Mouse (Mus musculus): Measurements from ENCODE around the gene Tor2a.

Tor2a gene

DNA sequence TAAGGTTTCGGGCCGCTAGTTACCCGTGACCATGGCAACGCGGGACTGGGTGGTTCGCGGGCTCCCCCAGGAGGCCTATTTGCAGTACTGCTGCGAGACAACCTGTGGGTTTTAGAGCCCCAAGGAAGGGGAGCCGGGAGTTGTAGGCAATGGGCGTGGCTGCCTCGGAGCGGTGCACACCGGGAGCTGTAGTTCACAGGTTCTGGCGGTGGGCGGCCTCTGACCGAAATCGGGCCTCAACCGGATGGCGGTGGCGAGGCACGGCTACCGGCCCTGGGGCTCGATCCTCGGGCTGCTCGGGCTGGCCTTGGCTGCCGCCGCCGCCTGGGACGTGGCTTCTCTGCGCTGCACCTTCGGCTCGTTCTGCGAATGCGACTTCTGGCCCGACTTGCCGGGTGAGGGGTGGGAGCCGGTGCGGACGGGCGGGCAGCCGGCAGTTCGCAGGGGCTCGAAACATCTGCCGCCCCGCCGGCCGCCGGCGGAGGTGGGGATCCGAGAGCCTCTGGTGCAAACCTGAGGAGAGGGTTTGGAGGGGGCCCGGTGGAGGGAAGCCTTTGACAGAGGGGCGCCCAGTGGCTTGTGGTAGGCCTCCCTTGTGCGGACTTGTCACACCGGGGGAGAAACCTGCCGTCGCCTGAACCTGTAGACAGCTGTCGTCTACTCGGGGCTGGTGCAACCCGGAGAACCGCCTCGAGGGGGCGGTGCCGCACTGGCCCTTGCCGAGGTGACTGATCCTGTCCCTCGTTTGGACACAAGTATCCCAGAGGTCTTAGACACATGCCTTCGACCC, at the start of gene Tor2a:
Gene Tor2a, plus strand, starts transcription at position 179 of the 790 bp plus-strand sequence.
- DNase-seq (ENCODE audit: low spot score), result peak; percentile 98

DNA sequence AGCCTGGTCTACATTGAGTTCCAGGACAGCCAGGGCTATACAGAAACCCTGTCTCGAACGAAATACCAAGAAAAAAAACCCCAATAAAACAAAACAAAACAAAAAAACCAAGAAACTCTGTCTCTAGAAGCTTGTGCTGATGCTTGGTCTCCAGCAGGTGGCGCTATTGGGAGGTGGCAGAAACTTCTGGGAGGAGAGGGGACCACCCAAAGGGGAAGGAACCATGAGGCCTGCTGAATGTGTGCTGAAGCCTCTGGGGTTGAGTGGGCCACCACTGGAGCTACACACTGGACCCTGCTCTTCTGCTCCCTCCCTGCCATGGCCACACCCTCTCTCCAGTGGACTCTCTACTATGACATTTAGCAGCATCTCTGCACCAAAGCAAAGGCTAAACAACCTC, 48.4 kb upstream of the Tor2a start:
- peak; percentile 55 for DNase-seq (ENCODE audit: low spot score)

GRCm38 (mm10) chr2:32709521-32710137, 47.4 kb upstream of the Tor2a start:
- no peak for DNase-seq (ENCODE audit: low spot score)

- DNase-seq (ENCODE audit: low spot score), result no peak
Measured at GRCm38 (mm10) chr2:32710425-32710824, 46.6 kb upstream of the Tor2a start.

DNA sequence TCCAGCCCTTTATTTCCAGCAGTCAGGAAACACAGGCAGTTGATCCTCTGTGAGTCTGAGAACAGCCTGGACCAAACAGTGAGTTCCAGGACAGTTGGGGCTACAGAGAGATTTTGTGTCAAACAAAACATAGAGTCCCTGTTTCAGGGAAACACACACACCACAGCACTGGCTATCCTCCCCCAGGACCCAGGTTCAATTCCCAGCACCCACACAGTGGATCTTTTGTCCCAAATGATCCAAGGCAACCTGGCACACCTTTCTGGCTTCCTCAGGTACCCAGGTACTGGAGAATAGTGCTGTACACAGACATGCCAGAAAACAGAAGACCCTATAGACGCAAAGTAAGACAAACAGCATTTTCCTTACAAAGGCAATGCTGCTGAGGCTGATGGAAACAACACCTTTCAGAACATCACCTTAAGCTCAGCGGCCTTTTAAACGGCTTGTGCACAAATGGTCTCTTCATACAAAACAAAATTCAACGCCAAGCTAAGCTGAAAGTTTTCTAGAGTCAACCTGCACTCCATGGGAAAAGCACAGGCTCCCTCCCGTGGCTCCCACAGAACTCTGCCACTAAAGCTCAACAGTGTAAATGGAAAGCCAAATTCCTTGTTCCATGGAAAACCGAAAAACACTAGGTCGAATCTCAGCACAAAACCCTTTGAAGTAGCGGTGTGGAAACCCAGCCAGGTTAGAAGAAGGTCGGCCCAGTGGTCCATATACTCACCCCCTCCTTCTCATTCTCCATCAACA, 45.6 kb upstream of the Tor2a start:
- DNase-seq (ENCODE audit: low spot score), result no peak

DNA sequence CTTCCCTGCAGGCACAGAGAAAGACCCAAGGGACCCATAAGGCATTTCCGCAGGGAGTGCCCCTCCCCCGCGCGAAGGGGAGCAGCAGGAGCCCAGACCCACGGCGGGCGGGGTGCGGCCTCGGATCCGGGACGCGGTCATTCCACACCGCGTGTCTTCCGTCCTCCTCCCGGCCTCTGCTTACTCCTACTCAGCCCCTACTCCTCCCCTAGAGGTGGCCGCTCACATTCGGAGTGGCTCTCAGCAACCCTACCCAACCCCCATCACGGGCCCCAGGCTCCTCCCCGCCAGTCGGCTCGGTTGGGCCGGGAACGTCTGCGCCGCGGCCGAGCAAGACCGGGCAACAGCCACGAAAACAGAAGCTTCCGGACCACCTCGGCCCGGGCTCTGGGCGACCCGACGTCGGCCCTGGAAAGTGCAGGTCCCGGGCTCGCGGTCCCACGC, 44.9 kb upstream of the Tor2a start:
- DNase-seq (ENCODE audit: low spot score), result peak; percentile 75

- DNase-seq (ENCODE audit: low spot score), result peak; percentile 94
Measured at GRCm38 (mm10) chr2:32712586-32712933, 44.5 kb upstream of the Tor2a start.

- DNase-seq (ENCODE audit: low spot score), result peak; percentile 91
Measured at GRCm38 (mm10) chr2:32712934-32713817, 43.9 kb upstream of the Tor2a start, which contains the start of gene Cdk9. Cdk9 (minus strand) TSS chr2:32713076.

- DNase-seq (ENCODE audit: low spot score), result no peak
Measured at GRCm38 (mm10) chr2:32714117-32714986, 42.7 kb upstream of the Tor2a start.

DNA sequence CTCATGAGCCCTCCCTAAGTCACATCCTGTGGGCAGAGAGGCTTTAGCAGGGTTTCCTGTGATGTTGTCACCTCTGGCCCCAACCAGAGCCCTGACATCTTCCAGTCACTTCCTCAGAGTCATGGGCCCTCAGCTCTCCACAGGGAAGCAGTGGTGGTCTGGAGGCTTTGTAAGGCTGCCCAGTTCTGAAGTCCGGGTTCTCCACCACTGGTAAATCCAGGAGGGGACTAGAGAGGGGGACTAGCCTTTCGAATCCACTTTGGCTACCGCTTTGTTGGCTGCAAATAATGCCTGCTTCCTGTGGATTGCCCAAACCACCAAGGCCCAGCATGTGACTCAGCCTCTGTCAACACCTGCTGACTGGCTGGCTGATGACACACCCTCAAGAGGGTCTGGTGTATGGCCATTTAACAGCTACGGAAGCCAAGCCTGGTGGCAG, 42.0 kb upstream of the Tor2a start:
- no peak for DNase-seq (ENCODE audit: low spot score)

DNA sequence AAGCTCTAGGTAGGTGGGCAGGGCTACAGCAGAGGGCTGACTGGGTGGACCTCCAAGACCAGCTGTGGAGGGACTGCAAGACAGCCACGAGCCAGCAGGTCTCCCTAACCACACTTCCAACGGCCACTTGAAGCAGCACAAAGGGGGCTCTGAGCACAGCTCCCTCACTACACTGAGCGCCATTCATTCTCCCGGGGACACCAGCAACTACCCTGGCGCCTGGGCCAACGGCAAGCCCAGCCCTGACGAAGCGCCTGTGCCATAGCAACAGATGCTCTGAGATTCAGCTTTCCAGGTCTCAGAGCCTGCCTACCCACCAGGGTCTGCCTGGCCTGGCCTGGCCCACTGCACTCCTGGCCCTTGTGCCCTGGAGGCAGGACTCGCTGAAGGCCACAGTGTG, 38.3 kb upstream of the Tor2a start:
- no peak for DNase-seq (ENCODE audit: low spot score)

DNA sequence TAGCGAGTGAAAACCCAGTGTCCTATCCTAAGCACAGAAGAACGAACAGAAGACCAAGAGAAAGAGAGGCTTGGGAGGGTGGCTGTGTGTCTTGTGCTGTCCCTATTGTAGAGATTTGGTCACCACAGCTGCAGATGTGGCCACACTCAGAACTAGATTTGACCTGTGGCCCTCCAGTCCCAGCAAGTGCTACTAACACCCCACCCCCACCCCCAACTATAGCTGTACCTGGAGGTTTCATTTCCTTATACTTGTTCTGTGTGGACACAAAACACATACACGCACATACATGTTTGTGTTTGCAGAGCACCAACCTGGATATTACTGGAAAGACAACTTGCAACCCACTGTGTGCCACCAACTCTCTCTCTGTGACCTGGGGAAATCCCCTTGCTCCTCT, 37.0 kb upstream of the Tor2a start:
- no peak for DNase-seq (ENCODE audit: low spot score)

- no peak for DNase-seq (ENCODE audit: low spot score)
Measured at GRCm38 (mm10) chr2:32720681-32721229, 36.3 kb upstream of the Tor2a start, which contains the start of gene Sh2d3c. Sh2d3c (plus strand) TSS chr2:32721055.

DNA sequence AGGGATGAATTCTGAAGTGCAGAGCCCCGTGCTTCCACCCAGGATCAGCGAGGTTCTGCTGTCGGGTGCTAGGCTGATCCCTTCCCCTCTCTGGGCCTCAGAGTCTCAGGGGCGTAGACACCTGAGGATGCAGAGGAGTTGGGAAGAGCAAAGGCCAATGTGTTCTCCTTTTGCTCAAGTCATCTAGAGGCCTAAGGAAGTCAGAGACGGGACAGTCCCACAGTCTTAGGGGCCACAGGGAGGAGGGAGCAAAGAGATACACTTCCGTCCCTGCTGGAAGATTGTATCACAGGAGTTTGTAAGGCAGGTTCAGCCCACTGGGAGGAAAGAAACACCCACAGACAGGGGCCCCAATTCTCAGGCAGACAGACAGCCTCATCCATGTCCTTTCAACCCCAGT, 35.0 kb upstream of the Tor2a start:
- no peak for DNase-seq (ENCODE audit: low spot score)

GRCm38 (mm10) chr2:32722581-32722980, 34.5 kb upstream of the Tor2a start:
- no peak for DNase-seq (ENCODE audit: low spot score)

DNA sequence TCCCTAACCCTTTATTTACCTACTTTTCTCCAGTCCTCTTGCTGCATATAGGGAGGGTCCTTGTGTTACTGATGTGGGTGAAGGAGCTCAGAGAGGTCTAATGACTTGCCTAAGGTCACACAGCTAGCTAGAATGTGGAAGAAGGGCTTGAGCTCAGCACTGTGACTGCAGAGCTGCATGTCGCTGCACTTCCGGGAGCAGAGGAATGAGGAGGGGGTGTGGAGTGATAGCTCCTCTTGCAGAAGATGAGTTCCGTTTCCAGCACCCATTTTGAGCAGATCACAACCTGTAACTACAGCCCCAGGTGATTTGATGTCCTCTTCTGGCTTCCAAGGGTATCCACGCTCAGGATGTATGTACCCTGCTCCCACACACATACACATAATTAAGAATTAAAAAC, 32.9 kb upstream of the Tor2a start:
- DNase-seq (ENCODE audit: low spot score), result no peak

DNA sequence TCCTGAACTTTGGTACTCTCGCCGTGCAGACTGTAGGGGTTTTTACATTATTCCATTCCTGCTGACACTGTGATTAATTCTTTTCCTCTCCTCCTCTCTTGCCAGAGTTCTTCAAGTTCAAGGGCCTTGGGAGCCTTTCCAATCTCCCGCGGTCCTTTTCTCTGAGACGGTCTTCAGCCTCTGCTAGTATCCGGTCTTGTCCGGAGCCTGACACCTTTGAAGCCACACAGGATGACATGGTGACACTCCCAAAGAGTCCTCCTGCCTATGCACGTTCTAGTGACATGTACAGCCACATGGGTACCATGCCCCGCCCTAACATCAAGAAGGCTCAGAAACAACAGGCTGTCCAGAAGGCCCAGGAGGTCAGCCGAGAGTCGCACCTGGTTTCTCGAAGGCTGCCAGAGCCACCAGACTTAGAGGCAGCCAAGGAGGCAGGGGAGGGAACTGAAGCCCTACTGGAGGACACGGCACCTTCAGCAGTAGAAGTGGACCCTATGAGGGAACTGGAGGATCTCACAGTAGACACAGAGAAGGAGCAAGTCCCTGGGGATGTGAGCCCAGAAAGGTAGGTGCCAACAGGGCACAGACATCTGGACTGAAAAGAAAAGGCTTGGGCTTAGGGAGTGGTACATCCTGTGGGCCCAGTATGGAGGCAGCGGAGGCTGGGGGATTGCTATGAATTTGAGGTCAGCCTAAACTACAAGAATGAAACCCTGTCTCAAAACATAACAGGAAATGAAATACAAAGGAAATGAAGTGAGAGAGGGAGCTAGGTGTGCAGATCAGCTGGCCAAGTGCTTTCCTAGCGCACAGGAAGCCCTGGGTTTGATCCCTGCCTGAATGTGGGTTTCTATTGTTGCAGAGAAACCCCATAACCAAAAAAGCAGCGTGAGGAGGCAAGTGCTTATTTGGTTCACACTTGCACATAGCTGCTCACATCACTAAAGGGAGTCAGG, 31.9 kb upstream of the Tor2a start:
- no peak for DNase-seq (ENCODE audit: low spot score)

DNA sequence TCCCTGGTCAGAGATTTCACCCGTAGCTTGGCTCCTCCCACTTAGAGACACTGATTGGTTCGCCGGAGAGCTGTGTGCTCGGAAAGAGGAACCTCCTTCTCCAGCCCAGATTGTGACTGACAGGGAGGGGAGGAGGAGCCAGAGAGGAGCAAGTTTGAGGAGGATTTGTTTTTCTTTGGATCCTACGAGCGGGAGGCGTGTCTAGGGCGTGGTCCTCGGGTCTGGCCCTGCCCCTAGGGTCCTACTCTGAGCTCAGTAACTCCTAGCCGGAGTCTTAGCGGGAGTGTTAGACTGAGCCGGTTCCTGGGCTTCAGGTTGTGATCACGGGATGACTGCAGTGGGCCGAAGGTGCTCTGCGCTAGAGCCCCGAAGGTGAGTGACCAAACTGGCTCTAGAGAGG, 29.6 kb upstream of the Tor2a start:
- DNase-seq (ENCODE audit: low spot score), result peak; percentile 94

GRCm38 (mm10) chr2:32728463-32728862, 28.6 kb upstream of the Tor2a start:
- no peak for DNase-seq (ENCODE audit: low spot score)

Measured in urinary bladder, postnatal 14 days (tissue).